Mouse (Mus musculus) cerebellum, postnatal 25 days (tissue): ENCODE results near the gene Camkv.

Source experiments
- DNase-seq, 2 experiments: peaks; one replicate each; pipeline ENCODE4 v3.0.0; 2021; ENCODE audit warnings: mixed read lengths in 2 of 2

Camkv gene

GRCm38 (mm10) chr9:107935374-107935773 is at the start of gene Camkv:
Gene Camkv, plus strand, starts transcription at chr9:107935674.
- no peak for DNase-seq

- peak; percentile 89 to 93 for DNase-seq
These were observed 47.6 kb upstream of the Camkv start, which contains the start of gene Mon1a for GRCm38 (mm10) chr9:107887804-107888266. Gene Mon1a, plus strand, starts transcription at chr9:107888151.

- DNase-seq: peak; percentile 38 to 48
These were observed 47.1 kb upstream of the Camkv start for GRCm38 (mm10) chr9:107888267-107888850.

GRCm38 (mm10) chr9:107890260-107890659 is 45.2 kb upstream of the Camkv start:
- DNase-seq: no peak

- DNase-seq: no peak
These were observed 44.5 kb upstream of the Camkv start for GRCm38 (mm10) chr9:107891023-107891422.

DNA sequence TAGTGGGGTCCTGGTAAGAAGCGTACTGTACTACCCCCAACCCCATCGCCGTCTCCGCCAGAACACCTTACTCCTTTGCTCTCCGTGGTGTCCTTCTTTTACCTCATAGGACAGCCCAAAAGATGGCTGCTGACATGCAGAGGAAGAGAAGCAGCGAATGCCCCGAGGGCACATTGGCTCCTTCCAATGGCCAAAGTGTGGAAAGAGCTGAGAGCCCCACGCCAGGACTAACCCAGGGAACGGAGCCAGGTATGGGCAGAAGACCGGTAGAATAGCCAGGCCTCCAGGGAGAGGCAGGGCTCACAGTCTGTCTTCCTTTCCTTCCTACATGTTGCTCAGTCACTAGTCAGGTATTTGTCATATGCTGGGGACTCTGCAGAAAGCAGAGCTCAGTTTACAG is 36.9 kb upstream of the Camkv start:
- peak; percentile 54 to 74 for DNase-seq

- DNase-seq: no peak
These were observed 35.6 kb upstream of the Camkv start for GRCm38 (mm10) chr9:107899855-107900254.

GRCm38 (mm10) chr9:107900840-107901626 is 34.4 kb upstream of the Camkv start:
- peak; percentile 96 for DNase-seq

- no peak for DNase-seq
These were observed 33.9 kb upstream of the Camkv start for GRCm38 (mm10) chr9:107901627-107901914.

DNA sequence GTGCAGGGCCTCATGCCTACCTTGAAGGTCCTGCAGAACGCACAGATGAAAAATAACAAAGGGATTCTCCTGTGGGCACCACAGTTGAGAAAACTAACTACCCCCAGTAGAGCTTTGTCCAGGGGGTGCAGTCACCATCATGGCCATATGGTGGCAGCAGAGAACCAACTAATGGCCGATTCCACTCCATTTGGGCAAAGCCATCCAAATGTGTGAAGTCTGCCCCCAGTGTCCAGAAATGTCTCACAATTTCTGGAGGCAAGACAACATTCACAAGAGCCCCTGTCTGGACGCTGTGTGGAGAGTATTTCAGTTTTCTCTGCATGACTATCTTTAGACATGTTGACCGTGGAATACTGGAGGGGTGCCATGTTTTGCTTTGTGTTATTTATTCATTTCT is 30.7 kb upstream of the Camkv start:
- peak; percentile 91 to 94 for DNase-seq

GRCm38 (mm10) chr9:107906252-107906966 is 29.1 kb upstream of the Camkv start, which contains the start of gene Mst1r:
Gene Mst1r, plus strand, starts transcription at chr9:107906873.
- DNase-seq: no peak

GRCm38 (mm10) chr9:107906967-107907800 is 28.3 kb upstream of the Camkv start:
- no peak for DNase-seq

GRCm38 (mm10) chr9:107907801-107908120 is 27.7 kb upstream of the Camkv start:
- DNase-seq: no peak

DNA sequence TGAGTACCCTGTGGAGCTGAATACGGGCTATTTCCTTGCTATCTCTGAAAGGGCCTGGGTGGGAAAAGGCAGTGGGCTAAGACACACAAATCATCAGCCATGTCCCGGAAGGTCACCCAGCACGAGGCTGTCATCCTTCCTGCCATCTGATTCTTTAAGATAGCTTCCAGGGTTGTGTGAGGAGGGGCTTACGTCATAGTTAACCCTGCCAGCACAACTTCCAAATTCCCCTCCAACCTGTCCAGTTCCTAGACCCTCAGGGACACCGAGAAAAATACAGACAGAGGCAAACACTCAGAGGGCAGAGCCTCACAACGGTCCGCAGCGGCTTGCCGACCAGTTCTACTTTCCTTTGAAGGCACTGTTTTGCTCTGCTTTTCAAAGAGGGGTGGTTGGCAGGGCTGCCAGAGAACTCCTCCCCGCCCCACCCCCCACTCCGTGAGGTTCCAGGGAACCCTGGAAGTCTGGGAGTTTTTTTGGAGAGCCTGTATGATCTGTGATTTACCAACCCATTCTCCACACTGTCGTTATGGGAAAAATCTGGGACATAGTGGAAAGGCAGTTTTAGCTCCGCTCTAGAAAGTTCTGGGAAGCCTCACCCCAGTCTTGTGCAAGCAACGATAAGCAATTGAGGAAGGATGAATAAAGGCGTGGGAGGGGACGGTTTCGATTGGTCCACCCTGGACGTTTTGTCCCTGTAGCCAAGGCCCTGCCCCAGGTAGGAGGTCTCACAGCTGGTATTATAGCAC is 26.9 kb upstream of the Camkv start:
- DNase-seq: no peak

GRCm38 (mm10) chr9:107910025-107910769 is 25.3 kb upstream of the Camkv start:
- DNase-seq: no peak

DNA sequence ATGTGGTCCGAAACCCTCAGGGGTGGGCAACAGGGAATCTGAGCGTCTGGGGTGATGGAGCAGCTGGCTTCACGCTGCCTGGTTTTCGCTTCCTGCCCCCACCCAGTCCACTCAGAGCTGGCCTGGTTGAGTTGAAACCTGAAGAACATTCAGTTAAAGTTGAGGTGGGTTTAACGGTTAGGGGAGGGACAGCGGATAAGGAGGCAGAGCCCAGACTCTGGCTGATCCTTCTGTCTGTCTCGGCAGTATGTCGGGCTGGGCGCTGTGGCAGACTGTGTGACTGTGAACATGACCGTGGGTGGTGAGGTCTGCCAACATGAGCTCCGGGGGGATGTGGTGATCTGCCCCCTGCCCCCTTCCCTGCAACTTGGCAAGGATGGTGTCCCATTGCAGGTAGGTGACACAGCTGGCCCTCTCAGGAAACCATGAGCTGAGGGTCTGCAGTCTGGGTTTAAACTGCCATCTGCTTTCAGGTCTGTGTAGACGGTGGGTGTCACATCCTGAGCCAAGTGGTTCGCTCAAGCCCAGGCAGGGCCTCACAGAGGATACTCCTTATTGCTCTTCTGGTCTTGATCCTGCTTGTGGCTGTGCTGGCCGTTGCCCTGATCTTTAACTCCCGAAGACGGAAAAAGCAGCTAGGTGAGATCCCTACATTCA is 20.6 kb upstream of the Camkv start:
- DNase-seq: no peak

DNA sequence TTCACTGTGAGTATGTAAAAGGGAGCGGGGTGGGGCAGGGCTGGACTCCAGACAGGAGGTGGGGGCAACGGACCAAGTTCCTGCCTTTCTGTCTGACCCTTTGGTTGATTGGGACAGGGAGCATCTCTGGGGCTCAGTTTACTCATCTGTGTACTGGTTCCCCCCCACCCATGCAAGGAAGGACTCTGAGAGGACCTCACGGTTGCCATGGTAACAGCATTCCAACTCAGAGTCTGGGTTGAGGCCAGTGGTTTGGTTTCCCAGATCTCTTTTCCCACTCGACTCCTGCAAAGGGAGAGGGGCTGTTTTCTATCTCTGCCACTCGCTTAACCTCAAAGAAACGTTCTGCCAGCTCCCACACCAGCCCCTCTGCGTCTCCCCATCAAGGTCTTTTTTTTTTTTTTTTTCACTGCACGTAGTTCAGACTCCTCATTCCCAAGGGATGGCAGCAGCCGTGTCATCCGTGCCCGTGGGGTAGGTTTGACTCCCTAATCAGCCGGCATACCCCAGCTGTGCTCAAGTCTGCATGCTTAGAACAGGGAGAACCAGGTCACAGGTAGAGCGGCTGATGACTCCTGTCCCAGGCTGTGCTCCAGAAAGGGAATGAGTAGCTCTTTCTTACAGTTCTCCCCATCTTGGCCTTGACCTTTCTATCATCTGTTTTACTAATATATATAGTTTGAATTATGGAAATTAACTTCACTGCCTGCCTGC is 17.4 kb upstream of the Camkv start:
- no peak for DNase-seq

DNA sequence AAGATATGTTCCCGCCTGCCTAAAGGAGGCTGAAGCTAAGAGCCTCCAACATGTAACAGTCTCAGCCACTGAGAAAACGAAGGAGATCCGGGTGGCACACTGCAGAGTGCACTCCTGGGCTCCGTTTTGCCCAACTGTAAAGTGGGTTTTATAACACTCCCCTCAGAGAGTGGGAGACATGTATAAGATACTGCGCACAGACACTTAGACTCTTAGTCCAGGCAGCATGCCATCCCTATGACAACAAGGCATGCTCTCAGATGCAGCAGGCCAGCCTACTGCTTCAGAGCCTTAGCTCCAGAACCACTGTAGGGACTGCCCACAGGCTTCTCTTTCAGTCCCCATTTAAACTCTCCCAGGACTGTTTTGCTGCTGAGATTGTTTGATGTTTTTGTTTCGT is 16.6 kb upstream of the Camkv start:
- DNase-seq: no peak

GRCm38 (mm10) chr9:107919441-107919840 is 16.0 kb upstream of the Camkv start:
- DNase-seq: no peak

DNA sequence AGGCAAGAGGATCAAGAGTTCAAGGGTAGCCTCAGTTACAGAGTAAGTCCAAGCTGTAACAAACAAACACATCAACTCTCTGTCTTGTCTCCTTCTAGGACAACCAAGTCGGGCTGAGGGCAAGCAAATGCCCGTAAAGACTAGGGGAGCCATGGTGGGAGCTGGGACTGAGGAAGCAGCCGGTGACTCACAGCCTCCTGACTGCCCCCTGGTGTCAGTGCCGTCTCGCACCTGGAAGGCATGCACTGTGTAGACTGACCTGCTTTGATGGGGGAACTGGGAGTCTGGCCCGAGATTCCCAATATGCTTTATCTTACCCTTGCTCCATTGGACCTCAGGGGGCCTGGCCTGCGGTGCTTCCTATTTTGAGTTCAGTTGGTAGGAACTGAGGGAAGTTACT is 12.5 kb upstream of the Camkv start:
- peak; percentile 19 to 52 for DNase-seq
